Mouse (Mus musculus): ENCODE results near the gene Epb41l2.

Gene Epb41l2

DNA sequence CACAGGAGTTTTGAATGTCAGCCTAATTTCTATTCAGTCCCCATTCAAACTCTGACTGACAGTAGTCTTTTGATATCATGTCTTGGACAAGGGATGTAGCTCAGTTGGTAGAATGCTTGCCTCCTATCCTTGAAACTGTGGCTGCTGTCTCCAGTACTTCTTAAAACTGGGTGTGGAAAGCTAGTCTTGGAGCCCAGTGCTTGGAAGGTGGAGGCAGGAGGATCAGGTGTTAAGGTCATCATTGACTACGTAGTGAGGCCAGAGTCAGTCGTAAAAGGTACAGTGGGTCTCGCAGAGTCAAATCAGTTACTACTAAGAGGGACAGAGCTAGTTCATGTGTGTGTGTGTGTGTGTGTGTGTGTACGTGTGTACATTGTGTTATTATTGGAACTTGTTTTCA is 39.4 kb downstream of the Epb41l2 start:
- DNase-seq (ENCODE audit: extremely low spot score, low spot score) = no peak

DNA sequence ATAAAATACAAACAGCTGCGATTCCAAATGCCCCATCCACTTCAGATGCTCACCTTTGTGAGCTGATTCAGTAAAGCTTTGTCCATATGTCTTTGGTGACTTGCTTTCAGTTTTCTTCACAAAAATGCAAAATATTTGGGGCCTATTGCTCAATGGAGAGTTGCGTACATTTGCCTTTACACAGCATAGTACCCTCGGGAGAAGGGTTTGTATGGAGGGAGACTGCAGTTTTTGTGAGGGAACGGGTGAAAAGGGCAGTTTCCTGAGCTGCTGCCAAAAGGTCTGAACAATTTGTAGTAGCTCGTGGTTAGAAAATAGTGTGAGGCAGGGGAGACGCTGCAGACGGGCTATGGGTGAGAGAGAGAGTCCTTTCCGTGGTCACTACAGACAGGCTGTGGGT is 40.5 kb downstream of the Epb41l2 start:
- no peak for DNase-seq (ENCODE audit: extremely low spot score, low spot score)

DNA sequence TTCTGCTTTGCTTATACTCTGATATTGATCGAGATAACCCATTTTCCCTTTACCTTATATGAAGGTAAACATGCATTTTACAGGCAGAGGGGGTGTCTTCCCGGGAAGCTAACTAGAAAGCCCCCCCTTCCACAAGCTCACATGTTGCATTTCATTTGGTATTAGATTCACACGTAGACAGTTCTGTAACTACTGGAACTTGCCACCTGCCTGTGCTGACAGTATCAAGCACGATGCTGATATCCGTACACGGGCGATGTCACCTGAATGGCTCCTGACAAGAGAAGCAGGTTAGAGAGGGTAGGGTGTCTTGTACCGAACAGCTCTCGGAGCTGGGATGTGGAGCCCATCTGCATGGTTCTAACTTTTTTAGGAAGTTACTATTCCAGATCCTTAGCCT is 41.0 kb downstream of the Epb41l2 start:
- DNase-seq (ENCODE audit: extremely low spot score, low spot score) = no peak

DNA sequence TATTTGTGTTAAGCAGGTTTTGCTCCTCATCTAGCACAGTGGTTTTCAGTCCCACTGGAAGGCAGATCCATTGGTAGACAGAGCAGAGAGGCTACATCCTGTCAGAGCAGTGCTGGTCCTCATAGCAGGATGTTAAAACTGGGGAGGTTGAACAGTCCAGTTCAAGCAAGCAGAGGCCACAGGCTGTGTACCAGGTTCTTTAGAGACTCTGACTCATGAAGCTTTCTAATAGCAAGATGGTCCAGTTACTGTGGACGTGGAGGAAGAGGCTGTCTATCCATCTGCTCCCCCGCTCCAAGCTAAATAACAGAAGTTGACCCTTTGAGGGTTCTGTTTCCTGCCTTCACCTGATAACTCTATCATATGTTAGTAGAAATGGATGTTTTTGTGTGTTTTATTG is 41.8 kb downstream of the Epb41l2 start:
- no peak for DNase-seq (ENCODE audit: extremely low spot score, low spot score)

DNA sequence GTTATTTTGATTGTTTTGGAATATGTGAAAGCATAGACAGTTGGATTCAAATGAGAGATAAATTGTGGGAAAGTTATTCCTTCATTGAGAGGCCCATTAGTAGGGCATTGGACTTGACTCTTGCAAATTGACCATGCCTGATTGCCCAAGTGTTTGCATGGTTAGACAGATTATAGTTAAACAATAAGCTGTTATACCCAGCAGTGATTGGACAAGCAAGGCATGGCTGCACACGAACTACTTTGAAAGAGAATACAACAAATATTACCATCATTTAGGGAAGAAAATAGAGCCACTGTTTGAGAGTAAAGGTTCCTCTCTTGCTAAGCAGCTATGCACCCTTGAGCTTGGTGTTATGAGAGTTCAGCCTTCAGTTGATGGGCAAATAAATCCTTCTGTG is 43.3 kb downstream of the Epb41l2 start:
- DNase-seq (ENCODE audit: extremely low spot score, low spot score) = no peak

DNA sequence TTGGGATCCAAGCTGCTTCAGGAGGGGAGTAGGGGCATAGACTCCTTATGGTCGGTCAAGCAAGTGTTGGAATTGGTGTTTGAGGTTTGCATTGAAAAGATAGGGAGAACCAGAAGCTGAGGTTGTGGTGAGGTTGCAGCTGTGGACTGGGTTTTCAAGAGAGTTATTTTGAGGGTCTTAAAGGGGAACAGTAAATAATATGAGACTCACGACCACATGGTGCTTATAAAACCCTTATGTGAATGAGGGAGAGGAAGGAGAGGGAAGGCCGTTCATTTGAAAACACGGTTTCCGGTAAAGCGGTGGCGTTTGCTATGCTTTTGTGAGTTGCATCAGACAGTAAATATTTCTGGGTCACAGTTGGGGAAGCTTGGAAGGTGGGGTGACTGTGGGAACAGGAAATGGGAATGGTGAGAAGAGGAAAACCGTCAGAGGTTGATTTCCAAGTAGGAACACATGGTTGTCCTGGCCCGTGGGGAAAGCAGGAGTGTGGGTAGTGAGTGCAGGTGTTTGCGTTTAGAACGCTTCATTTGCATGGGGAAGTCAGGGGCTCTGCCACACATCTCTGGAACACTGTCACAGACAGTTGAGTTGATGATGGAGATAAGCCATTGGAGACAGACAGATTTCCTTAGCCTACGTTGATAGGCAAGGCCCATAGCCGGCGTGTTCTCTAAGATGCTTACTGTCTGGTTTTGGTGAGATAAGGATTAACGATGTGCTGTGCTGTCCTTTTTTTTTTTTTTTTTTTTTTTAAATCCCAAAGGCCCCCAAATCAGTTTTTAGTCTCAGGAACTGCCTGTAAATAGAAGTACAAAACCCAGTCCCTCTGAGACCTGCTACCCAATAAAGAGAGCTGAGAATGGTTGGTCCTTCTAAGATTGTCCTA is 44.5 kb downstream of the Epb41l2 start:
- no peak for DNase-seq (ENCODE audit: extremely low spot score, low spot score)

DNA sequence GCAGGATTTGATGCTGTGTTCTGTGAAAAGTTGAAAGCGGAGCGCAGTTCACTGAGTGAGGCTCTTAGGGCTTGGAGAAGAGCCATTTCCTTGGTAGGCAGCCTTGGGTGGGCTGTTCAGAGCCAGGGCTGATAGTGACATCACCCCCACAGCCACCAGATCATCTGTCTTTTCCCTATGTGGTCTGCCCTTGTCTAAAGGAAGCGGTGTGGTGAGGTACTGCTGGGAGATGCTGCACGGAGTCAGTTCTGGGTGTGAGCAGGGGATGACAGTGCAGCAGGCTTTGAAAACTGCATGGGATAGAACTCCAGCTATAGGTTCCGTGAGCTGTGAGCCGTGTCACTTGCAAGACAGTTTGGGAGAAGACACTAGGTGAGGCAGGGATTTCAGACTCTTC is 45.1 kb downstream of the Epb41l2 start:
- no peak for DNase-seq (ENCODE audit: extremely low spot score, low spot score)

DNA sequence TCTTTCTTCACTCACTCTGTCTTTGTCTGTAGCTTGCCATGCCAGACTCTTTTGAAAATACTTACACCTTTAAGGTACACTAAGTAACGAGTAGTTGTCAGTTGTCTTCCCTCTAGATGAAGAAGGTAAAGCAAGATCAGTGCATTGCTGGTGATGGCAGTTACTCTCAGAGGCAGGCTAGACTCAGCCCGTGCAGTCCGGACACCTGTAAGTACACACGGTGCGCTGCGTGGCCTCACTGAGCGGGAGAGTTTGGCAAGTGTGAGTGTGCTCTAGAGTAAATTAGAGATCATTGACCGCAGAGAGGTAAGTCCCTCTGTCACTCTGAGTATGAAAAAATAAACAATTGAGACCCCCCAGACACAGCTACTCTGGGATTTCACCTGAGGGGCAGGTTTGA is 46.0 kb downstream of the Epb41l2 start:
- no peak for DNase-seq (ENCODE audit: extremely low spot score, low spot score)

DNA sequence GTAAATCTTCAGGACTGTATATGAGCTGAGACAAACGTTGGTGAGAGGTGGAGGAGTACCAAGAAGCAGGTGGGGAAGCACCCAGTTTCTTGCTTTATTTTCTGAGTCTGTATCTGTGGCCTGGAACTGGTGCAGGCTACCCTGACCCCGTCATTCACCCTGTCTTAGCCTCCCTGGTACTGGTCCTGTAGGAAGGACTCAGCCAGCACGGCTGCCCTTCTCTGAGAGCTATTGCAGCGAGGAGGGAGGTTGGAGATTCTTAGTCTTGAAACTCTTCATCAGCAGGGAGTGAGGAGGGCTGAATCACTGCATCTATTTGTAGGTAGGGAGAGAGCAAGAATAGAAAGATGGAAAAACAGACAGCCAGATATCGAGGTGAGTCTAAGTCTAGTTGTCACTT is 47.1 kb downstream of the Epb41l2 start:
- DNase-seq (ENCODE audit: extremely low spot score, low spot score) = no peak

DNA sequence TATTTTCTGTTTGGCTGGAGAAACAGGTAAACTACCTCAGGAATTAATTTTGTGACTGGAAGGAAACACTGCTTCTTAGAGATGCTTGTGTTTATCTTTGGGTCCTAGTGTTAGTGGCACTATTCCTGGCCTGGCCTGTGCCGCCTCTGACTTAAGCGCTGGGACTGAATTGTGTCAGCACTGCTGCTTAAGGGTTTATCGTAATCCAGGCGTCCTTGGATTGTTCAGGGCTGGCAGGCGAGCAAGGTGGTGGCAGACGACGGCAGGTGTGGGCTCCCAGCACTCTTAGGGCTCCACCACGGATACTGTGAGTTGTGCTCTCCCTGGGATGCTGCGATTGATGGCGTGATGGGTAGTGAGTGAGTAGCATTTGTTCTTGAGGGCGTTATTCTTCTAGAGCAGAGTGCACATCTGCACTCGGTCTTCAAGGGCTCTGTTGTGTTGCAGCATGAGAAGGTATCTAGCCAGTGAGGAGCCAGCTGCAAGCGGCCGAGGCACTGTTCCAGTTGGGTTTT is 48.6 kb downstream of the Epb41l2 start:
- no peak for DNase-seq (ENCODE audit: extremely low spot score, low spot score)

DNA sequence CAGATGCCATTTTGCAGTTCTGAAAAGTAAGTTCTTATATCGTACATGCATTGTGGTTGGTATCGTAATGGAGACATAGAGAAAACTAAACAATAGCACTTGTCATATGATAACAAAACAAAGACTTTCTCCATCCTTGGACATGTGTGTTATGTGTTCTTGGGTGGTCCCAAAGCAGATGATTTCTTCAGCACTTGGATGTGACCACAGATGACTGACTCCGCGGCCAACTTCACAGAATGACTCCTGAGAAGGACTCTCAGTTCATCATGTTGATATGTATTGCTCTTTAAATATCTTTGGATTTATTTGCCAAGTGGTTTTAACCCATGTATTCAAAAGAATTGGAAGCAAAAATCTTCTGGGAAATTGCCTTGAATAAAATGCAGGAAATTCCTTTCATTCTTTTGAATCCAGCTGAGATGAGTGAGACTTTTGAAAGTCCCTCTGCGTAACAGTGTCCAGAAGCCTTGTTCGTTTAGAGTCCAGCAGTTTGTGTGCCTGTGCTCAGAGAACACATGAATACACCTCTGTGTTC is 52.3 kb downstream of the Epb41l2 start:
- DNase-seq (ENCODE audit: extremely low spot score, low spot score) = no peak

DNA sequence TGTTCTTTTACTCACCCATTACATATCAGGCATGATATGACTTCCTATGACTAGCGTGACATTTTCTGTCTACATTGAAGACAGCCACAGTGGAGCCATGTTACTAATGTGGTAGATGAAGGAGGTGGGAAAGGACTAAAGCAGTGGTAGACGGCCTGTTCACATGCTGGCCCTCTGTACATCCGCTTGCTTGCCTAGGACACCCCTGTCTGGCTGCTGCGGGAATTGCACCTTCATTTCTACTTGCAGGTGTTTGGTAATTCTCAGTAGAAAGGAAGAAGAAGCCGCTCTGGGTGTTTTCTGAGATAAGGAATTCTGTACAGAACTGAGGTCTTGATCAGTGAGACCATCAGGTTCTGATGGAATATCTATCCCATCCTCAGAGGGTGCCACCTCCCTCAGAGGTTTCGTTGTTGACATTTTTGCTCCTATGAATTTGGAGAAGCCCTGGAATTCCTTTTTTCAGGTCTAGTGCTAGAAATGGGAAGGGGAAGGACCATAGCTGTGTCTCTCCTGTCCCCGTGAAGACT is 55.7 kb downstream of the Epb41l2 start:
- DNase-seq (ENCODE audit: extremely low spot score, low spot score) = no peak

DNA sequence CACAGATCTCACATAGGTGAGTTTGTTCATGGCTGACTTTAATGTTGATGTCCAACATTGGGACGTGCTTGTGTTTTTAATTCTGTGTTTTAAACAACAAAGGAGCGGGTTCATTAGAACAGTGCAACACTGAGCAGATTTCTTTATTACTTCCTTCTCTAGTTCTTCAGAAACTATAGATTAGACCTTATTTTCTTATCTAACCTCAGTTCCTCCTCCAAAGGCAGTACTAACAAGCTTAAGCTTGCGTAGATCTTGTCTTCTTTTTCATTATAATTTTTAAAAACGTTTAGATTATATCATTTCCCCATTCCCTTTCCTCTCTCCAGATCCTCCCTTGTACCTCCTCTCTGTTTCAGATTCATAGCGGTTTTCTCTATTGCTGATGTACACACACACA is 57.1 kb downstream of the Epb41l2 start:
- DNase-seq (ENCODE audit: extremely low spot score, low spot score) = no peak

DNA sequence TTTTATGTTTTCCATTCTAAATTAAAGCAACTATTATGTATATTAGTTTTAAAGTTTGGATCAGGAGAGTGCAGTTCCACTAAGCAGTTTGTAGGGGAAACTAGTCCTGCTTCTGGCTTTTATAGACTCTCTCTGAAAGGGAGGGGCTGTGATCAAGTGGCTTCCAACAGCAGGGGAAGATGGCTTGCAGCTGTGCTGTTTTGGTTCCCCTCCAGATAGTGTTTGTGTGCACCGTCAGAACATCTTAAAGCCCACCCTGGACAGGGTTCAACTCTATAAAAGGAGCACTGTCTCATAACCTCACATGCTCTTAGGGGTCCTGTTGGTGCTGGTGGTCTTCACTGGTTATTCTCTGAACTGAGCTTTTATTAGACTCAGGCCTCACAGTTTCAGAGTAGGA is 66.5 kb downstream of the Epb41l2 start:
- DNase-seq (ENCODE audit: extremely low spot score, low spot score) = no peak

DNA sequence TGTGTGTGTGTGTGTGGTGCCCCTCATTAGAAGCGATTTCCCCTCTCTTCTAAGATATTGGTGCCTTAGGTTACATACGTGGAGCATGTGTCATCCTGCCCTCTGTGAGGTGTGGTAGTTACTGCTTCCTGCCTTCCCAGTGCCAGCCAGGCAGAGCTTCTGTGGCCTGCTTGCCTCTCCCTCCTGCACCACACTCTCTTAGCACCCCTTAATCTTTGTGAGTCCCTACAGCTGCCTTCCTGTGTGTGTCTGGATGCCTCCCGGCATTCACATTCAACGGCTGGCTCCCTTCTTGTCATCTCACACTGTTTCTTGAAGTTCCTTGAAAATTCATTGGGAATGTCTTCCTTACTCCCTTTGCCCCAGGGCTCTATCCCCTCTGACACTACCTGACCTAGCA is 67.2 kb downstream of the Epb41l2 start:
- no peak for DNase-seq (ENCODE audit: extremely low spot score, low spot score)

DNA sequence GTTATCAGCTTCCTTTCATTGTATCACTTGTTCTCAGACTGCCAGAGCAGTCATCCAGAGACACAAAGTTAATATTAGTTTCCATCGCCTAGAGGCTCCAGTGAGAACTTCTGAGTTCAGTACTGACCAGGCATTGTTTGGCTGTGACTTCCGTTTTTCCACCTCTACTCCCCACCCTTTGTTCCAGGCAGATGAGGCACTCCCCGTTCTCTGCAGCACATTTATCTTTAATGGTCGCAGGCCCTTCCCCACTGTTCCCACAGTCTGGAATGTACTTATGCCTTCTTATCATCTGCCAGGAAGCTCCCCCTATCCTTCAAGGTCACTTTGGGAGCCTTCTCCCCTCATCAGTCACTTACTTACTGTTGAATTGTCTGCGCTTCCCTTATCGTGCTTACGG is 67.9 kb downstream of the Epb41l2 start:
- no peak for DNase-seq (ENCODE audit: extremely low spot score, low spot score)

DNA sequence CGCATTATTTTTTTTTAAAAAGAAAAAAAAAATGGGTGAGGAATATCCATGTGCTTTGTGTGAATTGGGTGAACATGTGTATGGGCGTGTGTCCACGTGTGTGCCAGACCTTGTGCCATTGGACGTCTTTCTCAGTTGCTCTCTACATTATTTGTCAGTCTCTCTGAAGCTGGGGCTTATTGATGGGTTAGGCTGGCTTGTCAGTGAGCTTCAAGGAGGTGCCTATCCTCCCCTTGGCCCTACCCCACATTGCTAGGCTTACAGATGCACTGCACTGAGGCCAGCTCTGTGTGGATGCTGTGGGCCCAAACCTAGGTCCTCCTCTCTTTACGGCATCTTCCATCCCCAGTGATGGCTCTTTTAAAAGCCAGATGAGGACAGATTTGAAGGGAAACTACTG is 69.1 kb downstream of the Epb41l2 start:
- no peak for DNase-seq (ENCODE audit: extremely low spot score, low spot score)

DNA sequence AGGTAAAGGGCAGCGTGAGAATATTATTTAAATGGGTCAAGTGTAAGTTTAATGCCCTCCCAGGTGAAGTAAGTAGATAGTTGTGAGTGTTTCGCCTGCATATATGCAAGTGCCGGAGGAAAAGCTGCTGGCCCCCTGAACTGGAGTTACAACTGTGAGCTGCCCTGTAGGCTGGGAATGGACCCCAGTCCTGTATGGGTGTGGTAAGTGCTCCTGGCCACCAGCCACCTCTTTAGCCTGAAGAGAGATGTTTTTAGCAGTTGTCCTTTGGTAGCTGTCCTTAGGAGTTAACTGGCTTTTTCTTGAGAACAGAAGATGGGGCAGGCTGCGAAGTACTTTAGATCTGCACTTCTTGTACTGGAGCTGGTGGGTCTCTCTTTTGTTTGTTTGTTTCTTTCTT is 69.7 kb downstream of the Epb41l2 start:
- no peak for DNase-seq (ENCODE audit: extremely low spot score, low spot score)

DNA sequence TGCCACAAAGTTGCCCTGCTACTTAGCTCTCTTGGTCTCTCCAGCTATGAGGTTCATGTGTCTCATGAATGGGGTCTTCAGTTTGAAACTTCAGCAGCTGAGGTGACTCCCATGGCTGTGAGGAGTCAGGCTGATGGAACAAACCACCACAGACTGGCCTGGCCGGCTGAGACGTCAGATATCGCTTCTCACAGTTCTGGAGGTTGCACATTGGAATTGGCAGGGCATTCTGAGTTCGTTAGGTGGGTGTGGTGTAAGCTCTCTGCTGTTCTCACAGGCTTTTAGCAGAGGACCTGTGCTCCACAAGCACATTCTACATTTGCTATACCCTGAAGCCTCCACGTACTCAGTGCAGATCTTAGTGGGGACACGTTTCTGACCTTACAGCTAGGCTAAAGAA is 71.3 kb downstream of the Epb41l2 start:
- DNase-seq (ENCODE audit: extremely low spot score, low spot score) = no peak

DNA sequence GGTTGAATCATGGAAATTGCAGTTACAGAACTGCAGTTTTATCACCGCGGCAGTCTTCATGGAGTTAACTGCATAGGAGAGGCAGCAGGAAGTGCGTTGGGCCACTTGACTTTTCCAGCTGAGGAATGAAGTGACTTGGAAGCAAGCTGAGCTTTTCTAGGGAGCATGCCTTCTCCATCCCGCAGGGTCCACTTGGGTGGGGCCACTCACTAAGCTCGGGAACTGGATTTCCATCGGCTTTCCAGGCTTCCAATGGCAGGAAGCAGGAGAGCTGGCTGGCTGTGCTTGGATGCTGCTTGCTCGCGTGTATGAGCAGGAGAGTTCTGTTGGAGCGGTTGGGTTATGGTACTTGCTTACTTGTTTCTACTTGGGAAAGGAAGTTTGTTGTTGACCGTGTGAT is 72.8 kb downstream of the Epb41l2 start:
- no peak for DNase-seq (ENCODE audit: extremely low spot score, low spot score)

DNA sequence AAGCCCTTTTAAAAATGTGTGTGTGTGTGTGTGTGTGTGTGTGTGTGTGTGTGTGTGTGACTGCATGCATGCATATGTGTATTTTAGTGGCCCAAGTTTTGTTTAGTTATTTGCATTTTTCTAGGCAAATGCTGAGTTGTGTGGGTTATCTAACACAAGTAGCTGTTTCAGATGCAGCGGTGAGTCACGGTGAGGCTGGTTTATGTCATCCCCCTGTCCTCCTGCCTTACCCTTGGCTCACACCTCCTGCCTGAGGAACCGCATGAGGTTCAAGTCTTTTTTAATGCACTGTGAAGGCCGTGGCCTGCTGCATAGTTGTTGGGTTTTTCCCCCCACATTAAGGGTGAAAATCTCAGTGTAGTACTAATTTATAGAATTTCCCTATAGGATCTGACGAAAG is 73.3 kb downstream of the Epb41l2 start:
- DNase-seq (ENCODE audit: extremely low spot score, low spot score) = no peak

DNA sequence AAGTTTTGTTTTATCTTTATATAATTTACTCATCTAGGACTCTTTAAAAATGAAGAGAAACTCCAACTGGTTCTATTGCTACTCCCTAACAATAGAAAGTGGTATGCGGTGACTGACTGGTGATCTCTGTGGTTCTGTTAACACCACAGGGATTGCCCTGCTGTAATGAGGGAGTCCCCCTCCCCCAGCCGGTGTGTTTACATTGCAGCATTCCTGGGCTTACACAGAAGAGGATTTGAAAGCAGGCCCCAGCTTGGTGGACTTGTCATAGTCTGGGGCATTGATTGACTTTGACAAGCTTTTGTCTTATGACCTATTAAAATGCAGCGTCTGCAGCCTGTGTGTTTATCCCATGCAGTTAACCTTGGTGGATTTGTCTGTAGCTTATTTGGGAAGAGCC is 73.9 kb downstream of the Epb41l2 start:
- DNase-seq (ENCODE audit: extremely low spot score, low spot score) = no peak
